Mouse (Mus musculus): Measurements from ENCODE around the gene Nccrp1. TPM values are rescaled to one million over a fixed set of nuclear protein-coding genes. Genes with fewer than 3 reads are reported as not detected.

Gene Nccrp1
- polyA plus RNA-seq, 1 experiment from 2014 or later, result not detected

- Histone ChIP-seq H3K9me3 (ENCODE audit: low read length) (no peaks in the 10 kb centered on the region), H3K4me2 (replicated peaks; ENCODE audit: low read depth, low read length) (no peak overlapping the region), H3K4me3 (ENCODE audit: low read depth, low read length) (no peak overlapping the region), H3K9ac (replicated peaks; ENCODE audit: low read depth) (no peak overlapping the region), H3K36me3 (ENCODE audit: insufficient read depth, low read length) (0 out of 2 replicates have a peak, but pooled peaks cover 5% of the 10 kb centered on the region), H3K4me1 (ENCODE audit: insufficient read depth, low read depth, low read length) (peaks cover 45% of the 10 kb centered on the region; the same call in 1 of the 2 replicates), H3K27me3 (replicated peaks; ENCODE audit: insufficient read depth, low read length) (no peaks in the 10 kb centered on the region), H3K27ac (ENCODE audit: low read length) (no peak overlapping the region)
- DNase-seq (ENCODE audit: low spot score) (no peak), ATAC-seq (no peak)
- TF ChIP-seq CTCF (IDR thresholded peaks at IDR 0.05) (no peak), EP300 (IDR thresholded peaks at IDR 0.05) (no peak)
- WGBS, result 46% methylated on average over 5 of the region's 5 CpGs
Measured at GRCm38 (mm10) chr7:28579826-28580225, 32.8 kb upstream of the Nccrp1 start.

DNA sequence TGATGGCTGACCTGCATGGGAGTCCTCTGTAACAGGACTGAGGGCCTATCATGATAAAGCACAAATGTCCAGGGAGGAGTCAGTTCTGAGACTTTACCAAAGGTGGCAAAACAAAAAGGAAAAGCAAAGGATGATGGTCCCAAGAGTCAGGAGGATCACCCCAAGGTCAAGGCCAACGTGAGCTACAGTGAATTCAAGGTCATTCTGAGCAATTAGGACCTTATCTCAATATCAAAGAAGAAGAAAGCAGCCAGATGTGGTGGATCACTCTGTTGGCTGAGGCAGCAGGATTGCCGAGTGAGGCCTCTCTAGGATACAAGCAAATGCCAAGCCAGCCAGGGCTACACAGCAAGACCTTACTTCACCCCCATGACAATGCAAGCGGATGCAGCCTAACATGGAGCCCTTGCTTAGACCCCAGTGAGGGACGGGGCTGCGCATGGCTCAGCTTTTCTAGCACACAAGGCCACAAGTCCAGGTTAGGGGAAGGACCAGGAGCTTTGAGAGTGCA is 31.5 kb upstream of the Nccrp1 start:
- Histone ChIP-seq H3K4me3 (ENCODE audit: low read depth, low read length) (no peak overlapping the region), H3K27me3 (replicated peaks; ENCODE audit: insufficient read depth, low read length) (no peaks in the 10 kb centered on the region), H3K4me2 (replicated peaks; ENCODE audit: low read depth, low read length) (no peak overlapping the region), H3K27ac (ENCODE audit: low read length) (peak overlapping the region; percentile 93), H3K4me1 (ENCODE audit: insufficient read depth, low read depth, low read length) (peaks cover 42% of the 10 kb centered on the region; the same call in 1 of the 2 replicates), H3K36me3 (ENCODE audit: insufficient read depth, low read length) (0 out of 2 replicates have a peak, but pooled peaks cover 5% of the 10 kb centered on the region), H3K9me3 (ENCODE audit: low read length) (no peaks in the 10 kb centered on the region), H3K9ac (replicated peaks; ENCODE audit: low read depth) (no peak overlapping the region)
- 65% methylated on average over 5 of the region's 5 CpGs for WGBS
- no peak for DNase-seq (ENCODE audit: low spot score)
- TF ChIP-seq CTCF (IDR thresholded peaks at IDR 0.05), result no peak
- no peak for TF ChIP-seq EP300 (IDR thresholded peaks at IDR 0.05)
- no peak for ATAC-seq

- Histone ChIP-seq H3K27me3 (replicated peaks; ENCODE audit: insufficient read depth, low read length) (no peaks in the 10 kb centered on the region), H3K36me3 (ENCODE audit: insufficient read depth, low read length) (0 out of 2 replicates have a peak, but pooled peaks cover under 1% of the 10 kb centered on the region), H3K4me1 (ENCODE audit: insufficient read depth, low read depth, low read length) (peaks cover 42% of the 10 kb centered on the region), H3K27ac (ENCODE audit: low read length) (peak overlapping the region; percentile 93), H3K9me3 (ENCODE audit: low read length) (no peaks in the 10 kb centered on the region), H3K4me3 (ENCODE audit: low read depth, low read length) (no peak overlapping the region), H3K4me2 (replicated peaks; ENCODE audit: low read depth, low read length) (peak overlapping the region; percentile 19; the same call in 1 of the 2 replicates), H3K9ac (replicated peaks; ENCODE audit: low read depth) (peak overlapping the region; percentile 19; the same call in 1 of the 2 replicates)
- WGBS, result 50% methylated on average over 9 of the region's 9 CpGs
- TF ChIP-seq CTCF (IDR thresholded peaks at IDR 0.05) (no peak), EP300 (IDR thresholded peaks at IDR 0.05) (peak; percentile 85)
- peak; percentile 93 for DNase-seq (ENCODE audit: low spot score)
- peak; percentile 90 for ATAC-seq
Measured at GRCm38 (mm10) chr7:28577826-28578542, 30.9 kb upstream of the Nccrp1 start.

DNA sequence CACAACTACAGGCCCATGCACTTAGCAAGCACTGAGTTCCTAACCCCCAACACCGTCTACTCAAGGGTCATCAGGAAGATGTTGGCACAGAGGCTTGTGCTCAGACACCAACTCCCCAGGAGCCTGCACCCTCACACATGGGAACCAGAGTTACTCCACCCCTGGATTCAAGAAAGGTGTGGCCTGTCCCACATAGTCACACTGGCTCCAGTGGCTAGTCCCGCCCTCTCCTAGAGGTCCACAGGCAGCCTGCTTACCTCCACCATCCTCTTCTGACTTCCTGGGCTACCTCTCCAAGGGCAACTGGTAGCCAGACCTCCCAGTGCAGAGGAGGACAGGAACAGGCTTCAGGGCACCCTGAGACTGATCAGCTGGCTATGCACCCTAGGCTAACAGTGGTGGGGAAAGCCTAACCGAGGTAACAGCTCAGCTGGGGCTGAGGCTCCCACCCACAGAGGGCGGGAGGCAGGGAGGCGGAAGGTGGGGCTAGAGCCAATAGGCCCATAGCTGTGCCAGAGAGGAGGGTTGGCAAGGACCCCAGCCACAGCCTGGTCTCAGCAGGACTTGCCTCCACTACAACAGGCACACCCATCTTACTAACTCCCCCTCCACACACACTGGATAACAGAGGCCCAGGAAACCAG is 29.3 kb upstream of the Nccrp1 start:
- Histone ChIP-seq H3K9me3 (ENCODE audit: low read length) (no peaks in the 10 kb centered on the region), H3K9ac (replicated peaks; ENCODE audit: low read depth) (0 out of 2 replicates have a peak overlapping the region, but pooled peaks have one; percentile 19), H3K4me3 (ENCODE audit: low read depth, low read length) (no peak overlapping the region), H3K4me1 (ENCODE audit: insufficient read depth, low read depth, low read length) (peaks cover 57% of the 10 kb centered on the region), H3K36me3 (ENCODE audit: insufficient read depth, low read length) (no peaks in the 10 kb centered on the region), H3K27ac (ENCODE audit: low read length) (peak overlapping the region; percentile 93), H3K27me3 (replicated peaks; ENCODE audit: insufficient read depth, low read length) (no peaks in the 10 kb centered on the region), H3K4me2 (replicated peaks; ENCODE audit: low read depth, low read length) (peak overlapping the region; percentile 31)
- TF ChIP-seq EP300 (IDR thresholded peaks at IDR 0.05), result no peak
- peak; percentile 9; the same call in 1 of the 2 replicates for TF ChIP-seq CTCF (IDR thresholded peaks at IDR 0.05)
- DNase-seq (ENCODE audit: low spot score) (peak; percentile 86), ATAC-seq (peak; percentile 81)
- WGBS, result 53% methylated on average over 5 of the region's 5 CpGs

- H3K4me1 ChIP-seq (ENCODE audit: insufficient read depth, low read depth, low read length), result peaks cover 62% of the 10 kb centered on the region
- no peak overlapping the region for H3K4me3 ChIP-seq (ENCODE audit: low read depth, low read length)
- TF ChIP-seq CTCF (IDR thresholded peaks at IDR 0.05), result no peak
- TF ChIP-seq EP300 (IDR thresholded peaks at IDR 0.05), result no peak
- no peak overlapping the region for H3K9ac ChIP-seq (replicated peaks; ENCODE audit: low read depth)
- 78% methylated on average over 11 of the region's 11 CpGs for WGBS
- no peaks in the 10 kb centered on the region for H3K36me3 ChIP-seq (ENCODE audit: insufficient read depth, low read length)
- H3K27me3 ChIP-seq (replicated peaks; ENCODE audit: insufficient read depth, low read length), result no peaks in the 10 kb centered on the region
- H3K9me3 ChIP-seq (ENCODE audit: low read length), result no peaks in the 10 kb centered on the region
- H3K4me2 ChIP-seq (replicated peaks; ENCODE audit: low read depth, low read length), result no peak overlapping the region
- DNase-seq (ENCODE audit: low spot score), result no peak
- H3K27ac ChIP-seq (ENCODE audit: low read length), result 0 out of 2 replicates have a peak overlapping the region, but pooled peaks have one; percentile 93
- no peak for ATAC-seq
Measured at GRCm38 (mm10) chr7:28575597-28575996, 28.5 kb upstream of the Nccrp1 start.

GRCm38 (mm10) chr7:28573236-28573635 is 26.2 kb upstream of the Nccrp1 start:
- H3K4me1 ChIP-seq (ENCODE audit: insufficient read depth, low read depth, low read length), result peaks cover 75% of the 10 kb centered on the region
- no peaks in the 10 kb centered on the region for H3K36me3 ChIP-seq (ENCODE audit: insufficient read depth, low read length)
- no peaks in the 10 kb centered on the region for H3K27me3 ChIP-seq (replicated peaks; ENCODE audit: insufficient read depth, low read length)
- DNase-seq (ENCODE audit: low spot score), result no peak
- 81% methylated on average over 3 of the region's 3 CpGs for WGBS
- peak overlapping the region; percentile 93 for H3K27ac ChIP-seq (ENCODE audit: low read length)
- no peak for ATAC-seq
- TF ChIP-seq EP300 (IDR thresholded peaks at IDR 0.05) (no peak), CTCF (IDR thresholded peaks at IDR 0.05) (0 out of 2 replicates have a peak, but pooled peaks have one; percentile 3)
- no peaks in the 10 kb centered on the region for H3K9me3 ChIP-seq (ENCODE audit: low read length)
- no peak overlapping the region for H3K9ac ChIP-seq (replicated peaks; ENCODE audit: low read depth)
- no peak overlapping the region for H3K4me2 ChIP-seq (replicated peaks; ENCODE audit: low read depth, low read length)
- H3K4me3 ChIP-seq (ENCODE audit: low read depth, low read length), result no peak overlapping the region

All from lung, postnatal 0 days (tissue).